8 mouse cellular contexts compared by ENCODE assay signal in genomic region chr10:25198575-25198974, GRCm38 (mm10).
DNase-seq lines count a peak whose midpoint lies in the region; ATAC-seq lines count a peak whose summit lies in the region.

No protein-coding gene starts in this region.

- H3K27me3 ChIP-seq in heart, embryonic 16.5 days (ENCODE audit: control insufficient read depth, insufficient read depth, low read length), result no peaks in the 10 kb centered on the region
- H3K27me3 ChIP-seq in hindbrain, embryonic 15.5 days, result no peaks in the 10 kb centered on the region

- no peak for DNase-seq in heart, postnatal 10 days
- DNase-seq in spleen, postnatal 36 days (ENCODE audit: low spot score in 2 of 2), result peak; percentile 4 to 6
- DNase-seq in spleen, postnatal 10 days (ENCODE audit: low spot score in 2 of 2), result no peak
- DNase-seq in thymus, postnatal 25 days, result peak; percentile 24
- no peak for DNase-seq in left cerebral cortex, adult 9 months (ENCODE audit: low spot score in 2 of 2)
- no peak for DNase-seq in right cerebral cortex, postnatal 36 days (ENCODE audit: low spot score in 2 of 2)

- no peak overlapping the region for H3K27ac ChIP-seq in heart, embryonic 16.5 days (ENCODE audit: low read length)
- no peak overlapping the region for H3K27ac ChIP-seq in hindbrain, embryonic 15.5 days (replicated peaks)

- peaks cover 7% of the 10 kb centered on the region; the same call in 1 of the 2 replicates for H3K4me1 ChIP-seq in heart, embryonic 16.5 days (ENCODE audit: control insufficient read depth, insufficient read depth, low read length)
- peaks cover 11% of the 10 kb centered on the region for H3K4me1 ChIP-seq in hindbrain, embryonic 15.5 days (replicated peaks)

- H3K36me3 ChIP-seq in heart, embryonic 16.5 days (ENCODE audit: control insufficient read depth, insufficient read depth), result peaks cover 4% of the 10 kb centered on the region; the same call in 1 of the 2 replicates
- H3K36me3 ChIP-seq in hindbrain, embryonic 15.5 days, result no peaks in the 10 kb centered on the region

- H3K9ac ChIP-seq in heart, embryonic 16.5 days (ENCODE audit: low read length), result peak overlapping the region; percentile 23
- H3K9ac ChIP-seq in hindbrain, embryonic 15.5 days, result no peak overlapping the region

- 0 out of 2 replicates have a peak, but pooled peaks have one; percentile 37 for ATAC-seq in heart, embryonic 16.5 days (replicated peaks; ENCODE audit: extremely low read depth, insufficient read depth, low FRiP score)
- no peak for ATAC-seq in hindbrain, embryonic 15.5 days (ENCODE audit: low FRiP score, low read depth)

- peak overlapping the region; percentile 31 for H3K4me3 ChIP-seq in heart, embryonic 16.5 days (ENCODE audit: low read length)
- H3K4me3 ChIP-seq in hindbrain, embryonic 15.5 days, result peak overlapping the region; percentile 54

- H3K9me3 ChIP-seq in heart, embryonic 16.5 days (replicated peaks; ENCODE audit: control insufficient read depth, low read length), result no peaks in the 10 kb centered on the region
- no peaks in the 10 kb centered on the region for H3K9me3 ChIP-seq in hindbrain, embryonic 15.5 days

- peak overlapping the region; percentile 79 for H3K4me2 ChIP-seq in heart, embryonic 16.5 days (ENCODE audit: low read depth, low read length)
- H3K4me2 ChIP-seq in hindbrain, embryonic 15.5 days, result peak overlapping the region; percentile 70

- intact Hi-C loops in heart, postnatal 10 days (cut with DNase I), result no loop called here

- 29% methylated on average over 12 of the region's 12 CpGs for WGBS in heart, embryonic 16.5 days
- WGBS in hindbrain, embryonic 15.5 days, result 74% methylated on average over 12 of the region's 12 CpGs

Comparison
In these comparisons a context has a peak if more than half of its experiments do, and no peak if none do; other contexts are left out.
1. DNase-seq: peak in spleen, postnatal 36 days (2 of 2) and thymus, postnatal 25 days (single experiment); none in heart, postnatal 10 days (0 of 2), spleen, postnatal 10 days (0 of 2), left cerebral cortex, adult 9 months (0 of 2) and right cerebral cortex, postnatal 36 days (0 of 2).